Mouse (Mus musculus) urinary bladder, adult 18-20 months (tissue): ENCODE results near the gene Tmem33.

Experiments used
- DNase-seq, 2 experiments: peaks; one replicate each; pipeline ENCODE4 v3.0.0; 2022; ENCODE audit warnings: low spot score in 2 of 2, mixed read lengths in 2 of 2

Gene Tmem33

DNA sequence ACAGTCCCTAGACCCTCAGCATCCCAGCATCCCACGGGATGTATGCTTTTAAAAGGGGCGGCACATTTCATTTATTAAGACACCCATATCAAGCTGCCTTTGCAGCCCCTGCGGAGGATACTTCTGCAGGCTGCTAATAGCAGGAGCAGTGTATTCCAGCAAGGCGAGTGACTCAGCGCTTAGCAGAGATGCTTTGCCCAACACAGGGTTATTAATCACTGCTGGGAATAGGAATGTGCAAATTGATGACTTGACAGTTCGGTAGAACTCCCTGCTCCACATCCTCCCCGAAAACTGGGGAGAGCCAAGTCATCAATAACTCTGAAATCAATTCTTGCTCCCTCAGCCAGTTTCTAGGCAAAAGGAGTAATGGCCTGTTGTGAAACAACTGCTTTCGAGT is 4.7 kb upstream of the Tmem33 start:
- DNase-seq: no peak

DNA sequence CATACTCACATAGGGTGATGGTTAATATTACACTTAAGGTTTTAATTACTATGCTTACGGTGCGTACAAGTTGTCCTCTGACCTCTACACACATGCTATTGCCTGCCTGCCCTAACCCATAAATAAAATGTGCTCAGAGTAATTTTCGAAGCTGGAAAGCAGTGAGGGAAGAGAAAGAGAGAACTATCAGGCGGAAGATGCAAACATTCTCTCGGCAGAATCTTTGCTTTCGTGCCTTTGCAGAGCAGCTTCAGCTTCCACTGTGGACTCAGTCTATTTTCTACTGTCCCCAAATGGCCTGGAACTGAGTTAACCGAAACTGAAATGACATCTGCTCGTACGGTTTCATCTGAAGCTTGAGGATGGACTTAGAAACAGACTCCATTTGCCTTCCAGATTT is 1.9 kb upstream of the Tmem33 start:
- no peak for DNase-seq

DNA sequence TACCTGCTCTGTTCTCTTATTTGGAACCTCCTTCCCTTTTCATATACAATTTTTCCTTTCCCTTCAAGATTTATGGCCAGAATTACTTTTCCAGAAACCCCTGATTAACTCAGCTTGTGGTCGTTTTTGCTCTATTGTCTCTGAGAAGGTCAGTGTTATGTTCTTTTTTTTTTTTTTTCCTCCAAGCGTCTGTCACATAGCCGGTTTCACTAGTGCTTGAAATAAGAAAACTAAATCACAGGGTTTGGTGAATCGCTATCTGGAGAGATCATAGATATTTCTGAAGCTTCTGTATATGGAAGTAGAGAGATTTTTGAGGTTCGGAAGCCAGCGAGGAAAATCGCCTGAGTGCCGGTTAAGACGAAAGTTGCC is 220 bp upstream of the Tmem33 start:
- no peak for DNase-seq

DNA sequence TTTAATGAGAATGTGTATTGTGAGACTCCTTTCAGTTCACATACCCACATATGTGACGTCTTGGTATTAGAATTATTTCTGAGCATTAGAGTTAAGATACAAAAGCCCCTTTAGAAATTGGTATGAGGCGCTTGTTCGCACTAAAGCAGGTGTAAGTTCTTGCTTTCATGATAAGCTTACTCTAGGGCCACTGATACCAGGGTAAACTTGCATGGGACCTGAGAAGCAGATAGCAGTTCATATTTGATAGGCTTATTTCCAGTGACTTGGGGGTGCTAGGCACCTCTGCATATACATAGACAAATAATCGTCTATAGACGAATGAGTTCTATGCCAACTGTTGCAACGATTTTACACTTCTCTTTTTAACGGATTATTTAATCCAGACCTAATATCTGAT is 2.6 kb downstream of the Tmem33 start:
- no peak for DNase-seq

DNA sequence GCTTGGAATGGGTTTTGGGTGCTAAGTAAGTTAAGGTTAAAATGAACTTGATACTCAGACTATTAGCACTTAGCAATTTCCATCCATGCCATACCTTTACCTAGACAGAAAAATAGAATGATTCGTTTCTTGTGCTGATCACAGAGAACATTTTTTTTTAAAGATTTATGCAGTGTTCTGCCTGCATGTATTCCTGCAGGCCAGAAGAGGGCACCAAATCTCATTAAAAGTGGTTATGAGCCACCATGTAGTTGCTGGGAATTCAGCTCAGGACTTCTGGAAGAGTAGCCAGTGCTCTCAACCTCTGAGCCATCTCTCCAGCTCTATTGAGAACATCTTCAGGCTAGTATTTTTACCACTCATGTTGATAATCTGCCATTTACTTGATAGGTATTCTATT is 5.7 kb downstream of the Tmem33 start:
- no peak for DNase-seq

DNA sequence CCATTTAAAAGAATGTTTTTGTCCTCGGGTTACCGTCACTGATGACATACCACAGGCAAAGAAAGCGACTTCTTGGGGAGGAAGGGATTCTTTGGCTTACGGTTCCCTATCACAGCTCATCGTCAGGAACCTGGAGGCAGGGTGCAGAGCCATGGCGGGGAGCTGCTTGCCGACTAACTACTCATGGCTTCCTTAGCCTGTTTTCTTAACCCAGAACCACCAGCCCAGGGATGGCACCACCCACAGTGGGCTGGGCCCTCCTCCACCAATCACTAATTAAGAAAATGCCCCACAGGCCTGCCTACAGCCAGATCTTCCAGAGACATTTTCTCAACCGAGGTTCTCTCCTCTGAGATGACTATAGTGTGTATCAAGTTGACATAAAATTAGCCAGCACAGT is 8.9 kb downstream of the Tmem33 start:
- no peak for DNase-seq

DNA sequence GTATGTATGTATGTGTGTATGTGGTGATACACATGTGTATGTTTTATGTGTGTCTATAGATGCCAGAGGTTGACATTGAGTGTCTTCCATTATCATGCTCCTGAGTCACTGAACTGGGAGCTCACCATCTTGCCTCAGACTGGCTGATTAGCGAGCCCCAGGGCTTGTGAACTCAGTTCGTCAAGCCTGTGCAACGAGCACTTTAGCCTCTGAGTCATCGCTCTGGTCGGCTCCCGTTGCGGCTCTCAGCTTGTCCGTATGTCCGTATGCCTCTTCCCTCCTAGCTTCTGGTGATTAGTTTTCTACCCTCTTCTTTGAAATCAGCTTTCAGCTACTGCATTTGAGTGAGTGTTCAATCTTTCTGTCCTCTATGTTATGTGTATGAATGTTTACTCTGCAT is 19.0 kb downstream of the Tmem33 start:
- no peak for DNase-seq

DNA sequence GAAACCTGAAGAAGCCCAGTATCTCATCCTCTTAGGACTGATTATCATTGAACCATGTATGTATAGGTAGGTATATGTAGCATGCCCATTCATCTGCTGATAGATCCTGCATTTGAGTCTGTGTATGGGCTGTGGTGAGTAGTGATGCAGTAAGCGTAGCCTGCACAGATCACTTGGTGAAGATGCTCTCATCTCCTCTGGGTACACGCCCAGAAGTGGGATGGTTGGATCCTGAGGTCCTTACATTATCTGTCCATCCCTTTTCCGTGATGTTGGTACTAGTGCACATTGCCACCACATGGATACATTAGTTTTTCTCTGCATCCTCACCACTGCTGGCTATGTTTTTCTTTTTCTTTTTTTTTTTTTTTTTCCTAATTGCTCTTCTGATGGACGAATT is 19.5 kb downstream of the Tmem33 start:
- DNase-seq: no peak

DNA sequence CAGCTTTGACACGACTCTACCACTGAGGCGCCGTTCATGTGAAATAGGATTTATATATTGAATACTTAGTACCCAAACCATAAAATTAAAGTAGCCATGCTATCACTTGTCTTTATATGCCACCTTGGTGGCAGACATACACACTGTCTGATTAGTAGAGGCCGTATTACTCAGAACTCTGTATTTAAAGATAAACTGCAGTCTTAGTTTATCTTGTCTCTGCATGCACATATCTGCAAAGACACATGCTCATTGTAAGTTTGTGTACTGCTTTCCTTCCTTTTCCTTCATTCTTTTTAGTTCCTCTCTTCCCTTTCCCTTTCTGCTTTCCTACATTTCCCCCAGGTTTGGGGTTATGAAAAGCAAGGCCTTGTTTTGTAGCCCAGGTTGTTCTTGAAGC is 20.0 kb downstream of the Tmem33 start:
- no peak for DNase-seq

DNA sequence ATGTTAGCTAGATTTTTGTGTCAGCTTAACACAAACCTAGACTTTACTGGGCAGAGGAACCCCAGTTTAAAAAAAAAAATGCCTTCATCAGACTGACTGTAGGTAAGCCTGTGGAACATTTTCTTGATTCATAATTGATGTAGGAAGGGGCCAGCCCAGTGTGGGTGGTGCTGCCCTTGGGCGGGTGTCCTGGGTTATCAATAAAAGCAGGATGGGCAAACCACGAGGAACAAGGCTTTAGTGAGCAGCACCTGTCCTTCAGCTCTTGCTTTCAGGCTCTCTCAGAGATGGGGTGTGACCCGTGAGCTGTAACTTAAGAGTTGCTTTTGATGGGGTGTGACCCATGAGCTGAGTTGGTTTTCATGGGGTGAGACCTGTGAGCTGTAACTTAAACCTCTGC is 34.7 kb downstream of the Tmem33 start:
- no peak for DNase-seq

DNA sequence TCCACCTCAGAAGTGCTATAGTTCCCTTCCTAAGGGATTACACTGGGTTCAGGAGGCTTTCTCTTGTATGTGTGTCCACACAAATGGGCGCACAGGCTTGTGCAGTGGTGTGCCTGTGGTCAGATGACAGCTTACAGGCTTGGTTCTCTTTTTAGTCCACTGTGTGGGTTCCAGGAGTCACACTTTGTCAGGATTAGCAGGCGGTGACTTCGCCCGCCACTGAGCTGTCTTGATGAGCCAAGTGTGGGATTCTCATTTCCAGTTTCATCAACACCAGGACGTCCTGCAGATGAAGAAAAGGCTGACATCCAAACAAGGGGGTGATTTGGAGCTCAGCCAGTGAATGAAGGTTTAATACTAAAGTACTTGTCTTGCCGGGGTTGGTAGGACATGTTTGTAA is 35.3 kb downstream of the Tmem33 start:
- DNase-seq: no peak

DNA sequence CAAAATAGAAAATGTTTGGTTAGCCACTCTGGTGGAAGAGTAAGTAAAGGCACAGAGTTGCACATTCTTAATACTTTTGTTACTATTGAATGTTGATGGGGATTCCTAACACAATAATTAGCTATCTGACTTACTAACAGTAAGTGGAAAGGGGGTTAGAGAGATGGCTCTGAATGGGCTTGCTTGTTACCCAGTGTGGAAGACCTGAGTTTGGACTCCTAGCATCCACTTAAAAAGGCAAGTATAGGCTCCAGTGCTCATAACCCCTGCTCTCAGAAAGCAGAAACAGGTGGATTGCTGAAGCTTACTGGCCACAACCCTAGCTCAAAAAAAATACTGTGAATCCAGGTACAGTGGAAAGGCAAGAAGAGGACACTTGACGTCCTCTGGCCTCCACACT is 35.8 kb downstream of the Tmem33 start:
- no peak for DNase-seq

DNA sequence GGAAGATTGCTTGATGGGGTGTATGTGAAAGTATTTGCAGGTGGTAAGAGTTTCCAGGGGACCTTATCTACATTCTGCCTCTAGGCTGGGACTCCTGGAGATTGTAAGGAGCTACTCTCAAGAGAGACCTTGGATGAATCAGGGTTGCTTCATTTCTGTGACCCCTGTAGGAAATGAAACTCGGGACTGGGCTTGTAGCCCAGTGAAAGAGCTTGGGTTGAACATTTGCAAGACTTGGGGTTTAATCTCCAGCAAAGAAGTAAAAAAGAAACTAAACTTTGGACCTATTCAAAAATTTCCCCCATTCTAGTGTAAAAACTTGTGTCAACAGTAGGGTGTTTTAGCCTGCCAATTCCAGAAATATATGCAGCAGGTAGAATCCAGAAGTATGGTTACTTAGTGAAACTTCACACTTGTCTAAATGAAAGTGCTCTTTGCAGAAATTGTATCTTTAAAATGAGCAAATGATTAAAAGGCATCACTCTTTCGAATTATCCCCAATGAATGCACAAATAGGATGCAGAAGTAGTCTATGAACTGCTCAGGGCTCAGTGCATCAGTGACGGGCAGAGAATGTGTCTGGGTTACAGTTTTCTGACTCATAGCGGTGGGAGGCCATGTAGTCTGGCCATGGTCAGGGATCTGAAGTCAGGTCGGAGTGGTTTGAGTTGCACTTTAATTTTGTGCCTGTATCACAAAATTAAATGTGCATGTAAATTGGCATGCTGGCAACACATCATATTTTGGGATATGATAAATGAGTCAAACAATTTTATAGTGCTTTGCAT is 36.9 kb downstream of the Tmem33 start:
- no peak for DNase-seq

DNA sequence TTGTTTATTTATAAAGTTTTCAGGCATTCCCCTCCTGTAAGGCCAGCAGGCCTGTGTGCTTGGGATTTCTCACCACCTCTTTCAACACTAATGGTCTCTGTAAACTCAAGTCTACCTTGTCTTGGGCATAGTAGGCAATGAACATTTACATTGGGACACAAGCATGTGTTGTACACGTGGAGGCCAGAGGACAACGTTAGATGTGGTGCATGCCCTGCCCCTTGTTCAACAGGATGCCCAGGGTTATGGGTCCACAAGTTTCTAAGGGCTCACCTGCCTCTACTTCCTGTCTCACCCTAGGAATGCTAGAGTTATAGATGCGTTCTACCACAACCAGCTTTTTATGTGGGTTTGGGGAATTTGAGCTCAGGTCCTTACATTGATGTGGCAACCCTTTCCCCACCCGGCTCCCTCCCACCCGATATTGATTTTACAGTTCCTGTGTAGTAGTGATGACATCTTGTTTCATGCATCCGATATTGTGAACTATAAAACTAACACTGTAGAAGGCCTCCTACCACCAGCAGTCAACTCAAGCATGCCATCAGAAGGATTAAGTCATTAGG is 39.6 kb downstream of the Tmem33 start:
- DNase-seq: no peak

DNA sequence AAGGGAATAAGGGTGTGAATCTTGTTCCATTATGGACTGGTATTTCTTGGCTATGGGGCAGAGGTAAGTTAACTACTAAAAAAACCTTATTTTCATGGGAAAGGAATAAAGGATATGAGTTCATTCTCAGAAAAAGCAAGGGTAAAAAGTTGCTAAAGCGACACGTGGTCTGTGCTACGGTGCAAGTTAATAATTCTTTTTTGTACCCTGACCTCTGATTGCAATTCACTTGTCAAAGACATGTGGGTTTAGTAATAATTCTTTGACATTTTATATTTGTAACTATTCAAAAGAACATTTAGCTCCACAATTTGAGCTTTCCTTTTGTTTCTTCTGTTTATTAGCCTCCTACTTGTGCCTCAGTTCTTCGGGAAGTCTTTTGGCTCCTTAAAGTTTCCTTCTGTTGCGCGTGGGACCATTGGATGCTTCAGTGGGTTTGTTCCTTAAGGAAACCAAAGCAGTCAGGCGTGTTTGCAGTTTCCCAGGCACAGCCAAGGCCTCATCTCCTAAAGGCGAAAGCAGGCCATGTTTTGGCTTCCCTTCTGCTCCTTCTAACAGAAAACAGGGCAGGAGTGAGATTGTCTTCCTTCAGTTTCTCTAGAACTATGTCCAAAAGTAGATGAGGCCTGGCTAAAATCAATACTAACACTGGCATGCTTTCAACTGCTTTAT is 40.7 kb downstream of the Tmem33 start:
- DNase-seq: no peak

DNA sequence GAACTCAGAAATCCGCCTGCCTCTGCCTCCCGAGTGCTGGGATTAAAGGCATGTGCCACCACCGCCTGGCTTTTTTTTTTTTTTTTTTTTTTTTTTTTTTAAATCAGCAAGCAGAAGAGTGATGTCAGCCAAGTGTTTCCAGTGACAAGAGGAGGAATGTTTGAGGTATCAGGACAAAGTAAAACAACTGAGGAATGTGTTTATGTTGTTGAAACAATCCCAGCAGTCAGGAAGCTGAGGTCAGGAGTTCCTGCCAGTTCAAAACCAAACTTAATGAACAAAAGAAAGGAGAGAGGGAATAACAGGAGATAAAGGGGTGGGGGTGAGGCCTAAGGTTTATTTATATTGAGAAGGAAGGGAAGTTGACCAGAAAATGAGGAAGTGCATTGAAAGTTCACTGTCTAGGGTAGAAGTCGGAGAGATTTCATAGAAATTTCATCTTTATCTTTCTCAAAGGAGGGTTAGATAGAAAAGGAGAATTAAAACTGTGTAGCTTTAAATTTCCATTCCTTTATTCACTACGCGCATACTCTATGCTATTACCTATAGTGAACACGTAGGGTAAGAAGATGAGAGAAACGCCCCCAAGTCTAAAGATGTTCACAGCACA is 41.5 kb downstream of the Tmem33 start:
- no peak for DNase-seq

DNA sequence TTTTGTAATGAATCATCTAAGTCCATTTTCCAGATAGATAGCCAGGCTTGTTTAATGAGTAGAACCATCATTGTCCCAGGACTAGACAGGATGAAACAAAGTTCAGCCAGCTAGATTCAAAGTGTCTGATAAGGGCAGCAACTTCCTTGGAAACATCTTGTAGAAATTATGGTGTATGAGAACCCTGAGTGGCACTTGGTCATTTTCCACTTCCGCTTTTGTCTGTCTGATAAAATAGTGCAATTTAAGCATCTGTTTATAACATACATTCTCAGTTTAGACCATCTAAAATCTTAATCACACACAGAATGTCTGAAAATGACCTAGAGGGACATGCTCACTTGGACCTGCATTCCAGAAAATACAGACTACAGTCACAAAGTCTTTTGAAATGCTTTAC is 43.5 kb downstream of the Tmem33 start:
- no peak for DNase-seq

DNA sequence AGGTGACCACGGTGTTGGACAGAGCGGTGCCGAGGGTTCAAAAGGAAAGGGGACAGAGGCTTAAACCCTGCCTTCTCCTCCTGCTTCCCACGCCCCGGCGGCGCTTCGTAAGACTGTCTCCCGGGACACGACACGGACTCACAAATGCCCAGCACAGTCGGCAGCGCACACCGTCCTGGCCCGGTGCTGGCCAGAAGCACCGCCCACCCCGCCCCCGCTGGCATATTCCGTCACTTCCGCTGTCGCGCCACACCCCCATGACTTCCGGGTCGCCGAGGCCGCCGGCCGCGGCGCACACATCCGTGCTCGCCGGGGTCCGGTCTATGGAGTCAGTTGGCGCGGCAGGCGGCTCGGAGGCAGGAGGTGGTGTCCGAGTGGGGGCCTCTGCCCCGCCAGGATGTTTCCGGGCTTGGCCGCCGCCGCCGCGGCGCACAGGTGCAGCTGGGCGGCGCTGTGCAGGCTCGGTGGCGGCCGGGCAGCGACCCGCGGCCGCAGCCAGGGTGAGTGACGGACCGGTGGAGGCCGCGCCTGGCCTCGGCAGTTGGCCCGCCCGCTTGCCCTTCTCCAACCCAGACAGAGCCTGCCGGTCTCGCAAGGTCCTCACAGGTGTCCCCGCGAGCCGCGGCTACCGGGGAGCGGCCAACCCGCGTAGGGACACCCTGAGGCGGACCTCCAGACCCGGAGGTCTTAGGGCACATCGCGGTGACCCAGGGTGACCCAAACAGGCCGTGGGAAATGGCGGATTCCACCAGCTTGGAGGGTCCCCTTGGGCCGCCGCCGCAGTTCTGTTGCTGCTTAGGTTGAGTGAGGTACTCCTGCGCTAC is 46.5 kb downstream of the Tmem33 start, which contains the start of gene Slc30a9:
Slc30a9 (plus strand) TSS at position 258 of the 824 bp plus-strand sequence.
- DNase-seq: peak; percentile 90 to 92

DNA sequence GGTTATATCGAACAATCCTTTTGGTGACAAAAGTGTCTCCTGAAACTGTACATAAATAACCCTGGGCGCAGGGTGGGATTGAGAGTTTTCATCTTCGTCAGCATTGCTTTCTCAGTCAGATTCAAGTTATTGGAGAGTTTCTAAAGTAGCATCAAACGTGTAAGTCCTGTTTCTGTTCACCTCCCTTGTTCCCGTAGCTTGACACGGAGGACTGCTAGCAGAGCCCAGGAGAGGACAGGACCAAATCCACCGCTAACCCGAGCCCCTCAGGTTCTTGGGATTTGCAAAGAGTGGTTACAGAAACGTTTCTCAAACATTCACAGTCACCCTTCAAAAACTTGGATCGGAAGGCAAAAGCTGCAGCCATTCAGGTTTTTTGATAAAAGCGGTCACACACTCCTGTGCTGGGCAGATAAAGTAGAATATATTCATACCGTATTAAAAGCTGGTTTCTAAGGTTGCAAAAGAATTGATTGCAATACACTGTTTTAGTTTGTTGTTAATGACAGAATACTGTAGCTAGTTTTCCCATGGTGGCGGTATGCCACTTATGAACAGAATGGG is 47.4 kb downstream of the Tmem33 start:
- DNase-seq: no peak

DNA sequence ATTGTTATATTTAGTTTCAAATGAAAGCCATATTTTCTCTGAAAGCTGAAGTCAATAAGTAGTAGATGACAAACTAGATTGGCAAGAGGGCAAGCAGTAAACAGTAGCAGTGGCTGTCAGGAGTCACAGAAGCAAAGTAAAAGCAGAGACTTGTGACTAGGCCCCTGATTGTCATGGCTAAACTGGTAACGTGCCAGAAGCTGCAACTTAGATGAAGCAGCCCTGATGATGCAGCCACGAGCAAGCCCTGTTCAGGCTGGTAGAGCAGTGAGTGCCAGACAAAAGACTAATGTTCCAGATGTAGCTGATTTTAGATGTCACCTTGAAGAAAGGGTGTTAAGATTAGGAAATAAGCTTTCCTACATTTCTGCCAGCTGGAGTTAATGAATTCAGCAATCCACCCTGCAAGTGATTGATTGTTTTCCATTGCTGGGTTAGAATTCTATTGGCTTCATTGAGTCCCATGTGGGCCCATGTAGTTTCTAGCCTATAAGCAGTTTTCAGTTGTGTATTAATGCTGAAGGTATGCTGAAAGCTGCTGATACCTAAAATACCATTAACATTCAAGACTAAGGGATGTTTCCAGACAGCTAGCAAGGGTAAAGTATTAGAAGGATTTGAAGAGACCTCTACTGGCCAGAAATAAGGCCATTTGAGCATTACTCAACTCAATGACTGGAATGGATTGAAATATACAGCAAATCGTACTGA is 51.6 kb downstream of the Tmem33 start:
- no peak for DNase-seq

DNA sequence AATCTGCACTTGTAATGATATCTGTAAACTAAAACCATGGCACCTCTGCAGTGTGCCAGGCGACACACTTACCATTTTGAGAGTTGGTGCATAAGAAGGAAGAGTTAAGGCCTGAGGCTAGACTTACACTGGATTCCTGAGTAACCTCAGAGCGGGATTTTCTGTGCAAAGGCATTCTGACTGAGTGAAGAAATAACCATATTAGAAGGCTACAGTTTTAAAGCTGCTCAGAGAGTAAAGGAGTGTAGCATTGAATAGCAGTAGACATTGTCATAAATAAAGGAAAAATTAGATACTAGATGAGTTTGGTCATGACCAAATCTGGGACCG is 52.1 kb downstream of the Tmem33 start:
- DNase-seq: no peak
